Mouse (Mus musculus) C2C12 (cell line): ENCODE data around the gene Hist4h4. TPM values are rescaled to one million over a fixed set of nuclear protein-coding genes. Genes with fewer than 3 reads are reported as not detected.

Source experiments
- H3K27me3 ChIP-seq: one replicate; pipeline ENCODE4 v1.6.1; 2011; ENCODE audit not compliant: control insufficient read depth, insufficient read depth, insufficient read length
- H3K36me3 ChIP-seq: one replicate; pipeline ENCODE4 v1.6.1; 2011; ENCODE audit not compliant: control insufficient read depth, insufficient read depth
- H3K4me3 ChIP-seq: one replicate; pipeline ENCODE4 v1.5.1; 2011; ENCODE audit warnings: mild to moderate bottlenecking, control low read depth; ENCODE audit not compliant: poor library complexity, insufficient read depth, severe bottlenecking
- H3K79me2 ChIP-seq: one replicate; pipeline ENCODE4 v1.6.1; 2011; ENCODE audit not compliant: control insufficient read depth, insufficient read depth
- H3K79me3 ChIP-seq: one replicate; pipeline ENCODE4 v1.6.1; 2011; ENCODE audit warnings: low read depth, control low read depth
- H3ac ChIP-seq: one replicate; pipeline ENCODE3; 2011; ENCODE audit warnings: low read depth; ENCODE audit not compliant: control insufficient read depth, insufficient read length
- CEBPB ChIP-seq: IDR thresholded peaks from one replicate; pipeline ENCODE4 v1.6.1; 2011; ENCODE audit warnings: low read depth, mild to moderate bottlenecking, control low read depth, moderate library complexity
- CTCF ChIP-seq: IDR thresholded peaks from one replicate; pipeline ENCODE4 v1.5.1; 2011; ENCODE audit not compliant: control insufficient read depth, insufficient read depth, insufficient read length
- FOSL1 ChIP-seq: IDR thresholded peaks from one replicate; pipeline ENCODE4 v1.8.0; 2011; ENCODE audit warnings: mild to moderate bottlenecking, low read length; ENCODE audit not compliant: poor library complexity, insufficient read depth, severe bottlenecking
- MAX ChIP-seq: IDR thresholded peaks from one replicate; pipeline ENCODE4 v1.6.1; 2011; ENCODE audit warnings: mild to moderate bottlenecking, control low read depth
- MYOD1 ChIP-seq: IDR thresholded peaks from one replicate; pipeline ENCODE4 v1.6.1; 2011; ENCODE audit warnings: low read depth; ENCODE audit not compliant: control insufficient read depth, insufficient read length
- MYOG ChIP-seq: IDR thresholded peaks from one replicate; pipeline ENCODE4 v1.6.1; 2011; ENCODE audit not compliant: control insufficient read depth, insufficient read length; ENCODE audit errors: extremely low read depth
- USF1 ChIP-seq: IDR thresholded peaks from one replicate; pipeline ENCODE4 v1.6.1; 2011; ENCODE audit warnings: low read depth, mild to moderate bottlenecking, control low read depth, moderate library complexity
- polyA plus RNA-seq: library from polyadenylated mRNA; unstranded; fragments of >200 nt; fragmentation: generic; extraction: Trizol; gene quantifications from one replicate; pipeline ENCODE4 v1.2.1, GENCODE M21; 2012; ENCODE audit warnings: missing spikeins

The Hist4h4 gene
- polyA plus RNA-seq, 1 experiment = 0.80 TPM

GRCm38 (mm10) chr6:136813117-136813516 lies 8.9 kb upstream of the Hist4h4 start:
- H3K4me3 ChIP-seq = no peak overlapping the region
- peaks cover 18% of the 10 kb centered on the region for H3K79me3 ChIP-seq
- no peak overlapping the region for H3ac ChIP-seq
- no peaks in the 10 kb centered on the region for H3K27me3 ChIP-seq
- TF ChIP-seq MAX (no peak), MYOG (no peak), USF1 (no peak), CTCF (no peak), CEBPB (no peak), MYOD1 (no peak), FOSL1 (no peak)
- peaks cover 71% of the 10 kb centered on the region for H3K36me3 ChIP-seq
- peaks cover 45% of the 10 kb centered on the region for H3K79me2 ChIP-seq

- Histone ChIP-seq H3K79me3 (peaks cover 18% of the 10 kb centered on the region), H3ac (no peak overlapping the region), H3K27me3 (no peaks in the 10 kb centered on the region), H3K79me2 (peaks cover 33% of the 10 kb centered on the region), H3K4me3 (no peak overlapping the region), H3K36me3 (peaks cover 60% of the 10 kb centered on the region)
- TF ChIP-seq CEBPB (no peak), USF1 (no peak), MYOG (no peak), FOSL1 (no peak), MYOD1 (no peak), MAX (no peak), CTCF (no peak)
These were observed 7.0 kb upstream of the Hist4h4 start for GRCm38 (mm10) chr6:136811196-136811595.

- Histone ChIP-seq H3ac (no peak overlapping the region), H3K36me3 (peaks cover 46% of the 10 kb centered on the region), H3K27me3 (no peaks in the 10 kb centered on the region), H3K79me2 (peaks cover 33% of the 10 kb centered on the region), H3K79me3 (peaks cover 18% of the 10 kb centered on the region), H3K4me3 (peak overlapping the region; percentile 64)
- TF ChIP-seq FOSL1 = no peak
- TF ChIP-seq MAX = no peak
- no peak for TF ChIP-seq MYOG
- TF ChIP-seq CEBPB = no peak
- no peak for TF ChIP-seq USF1
- no peak for TF ChIP-seq MYOD1
- no peak for TF ChIP-seq CTCF
These were observed 5.5 kb upstream of the Hist4h4 start for GRCm38 (mm10) chr6:136809673-136810072.

- Histone ChIP-seq H3K79me3 (peaks cover 18% of the 10 kb centered on the region), H3K4me3 (peak overlapping the region; percentile 64), H3K27me3 (no peaks in the 10 kb centered on the region), H3ac (peak overlapping the region; percentile 87), H3K79me2 (peaks cover 33% of the 10 kb centered on the region), H3K36me3 (peaks cover 40% of the 10 kb centered on the region)
- TF ChIP-seq MAX (no peak), CEBPB (peak; percentile 100)
These were observed 4.9 kb upstream of the Hist4h4 start for GRCm38 (mm10) chr6:136809077-136809476.

- no peak for TF ChIP-seq CTCF
- no peak for TF ChIP-seq MAX
- no peak for TF ChIP-seq MYOD1
- TF ChIP-seq MYOG = no peak
- no peak for TF ChIP-seq FOSL1
- no peak for TF ChIP-seq USF1
- TF ChIP-seq CEBPB = no peak
- Histone ChIP-seq H3K79me2 (peaks cover 33% of the 10 kb centered on the region), H3K4me3 (peak overlapping the region; percentile 64), H3ac (peak overlapping the region; percentile 87), H3K27me3 (no peaks in the 10 kb centered on the region), H3K36me3 (peaks cover 36% of the 10 kb centered on the region), H3K79me3 (peaks cover 18% of the 10 kb centered on the region)
These were observed 4.4 kb upstream of the Hist4h4 start for GRCm38 (mm10) chr6:136808631-136809046.

GRCm38 (mm10) chr6:136808014-136808417 lies 3.8 kb upstream of the Hist4h4 start, which contains the start of gene H2afj:
TSS of gene H2afj (plus strand) at chr6:136808244.
- Histone ChIP-seq H3K27me3 (no peaks in the 10 kb centered on the region), H3K79me3 (peaks cover 18% of the 10 kb centered on the region), H3K36me3 (peaks cover 30% of the 10 kb centered on the region), H3ac (peak within 1 kb of the TSS; percentile 87), H3K4me3 (peak within 1 kb of the TSS; percentile 64), H3K79me2 (peaks cover 33% of the 10 kb centered on the region)
- no peak for TF ChIP-seq CTCF
- no peak for TF ChIP-seq FOSL1
- no peak for TF ChIP-seq USF1
- TF ChIP-seq MYOD1 = no peak
- no peak for TF ChIP-seq CEBPB
- TF ChIP-seq MYOG = no peak
- no peak for TF ChIP-seq MAX
